Mouse (Mus musculus) urinary bladder, adult 18-20 months (tissue): Measurements from ENCODE around the gene Abca1.

ENCODE experiments used
- DNase-seq, 2 experiments: peaks; one replicate each; pipeline ENCODE4 v3.0.0; 2022; ENCODE audit warnings: low spot score in 2 of 2, mixed read lengths in 2 of 2

The Abca1 gene

DNA sequence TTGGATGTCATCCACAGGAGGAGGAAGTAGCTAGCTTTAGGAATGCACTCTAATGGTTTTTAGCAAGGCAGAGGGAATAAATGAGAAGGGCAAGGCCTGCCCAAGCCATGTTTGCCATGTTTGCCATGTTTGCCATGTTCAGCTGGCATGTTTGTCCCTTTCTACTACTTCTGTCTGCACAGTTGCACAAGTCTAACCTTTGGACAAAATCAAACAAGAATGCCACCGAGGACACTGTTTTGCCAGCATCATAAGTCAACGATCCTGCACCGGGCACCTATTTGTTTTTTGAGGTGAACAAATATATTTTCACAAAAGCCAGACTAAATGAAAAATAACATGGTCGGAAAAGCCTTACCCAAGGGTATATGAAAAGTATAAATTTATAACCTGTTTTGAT is 149.8 kb downstream of the Abca1 start:
- no peak for DNase-seq

DNA sequence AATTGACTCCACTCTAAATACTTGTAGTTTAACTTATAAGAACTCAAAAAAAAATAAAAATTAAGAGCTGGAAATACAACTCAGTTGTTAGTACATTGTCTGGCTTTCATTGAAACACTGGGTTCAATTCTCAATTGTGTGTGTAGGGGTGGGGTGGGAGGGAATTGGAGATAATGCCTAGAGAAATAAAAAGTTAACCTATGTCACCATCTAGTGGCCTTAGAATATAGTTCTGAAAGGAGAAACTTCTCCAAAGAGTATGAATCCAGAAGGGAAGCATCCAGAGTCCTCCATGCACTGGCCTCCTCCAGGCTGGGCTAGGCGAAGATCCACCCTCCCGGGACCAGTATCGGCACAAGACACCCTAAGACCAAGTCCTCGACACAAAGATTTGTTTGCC is 150.5 kb downstream of the Abca1 start:
- no peak for DNase-seq

DNA sequence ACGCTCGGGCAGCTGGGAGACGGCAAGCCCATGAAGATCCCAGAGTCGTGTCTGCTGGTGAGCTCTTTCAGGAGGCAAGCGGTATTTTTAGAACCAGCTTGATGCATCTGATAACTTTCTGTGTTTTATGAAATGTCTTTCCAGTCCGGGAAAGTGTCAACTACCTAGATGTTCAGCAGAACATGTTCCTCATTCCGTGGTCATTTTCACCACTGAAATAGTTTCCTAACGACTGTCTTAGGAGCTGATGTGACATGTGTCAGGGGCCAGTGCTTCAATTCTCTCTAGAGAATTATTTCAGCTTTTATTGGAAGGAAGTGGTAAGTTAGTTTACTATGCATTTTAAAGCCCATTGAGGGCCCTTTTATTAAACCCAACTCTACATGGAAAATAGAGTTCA is 159.5 kb downstream of the Abca1 start:
- no peak for DNase-seq

DNA sequence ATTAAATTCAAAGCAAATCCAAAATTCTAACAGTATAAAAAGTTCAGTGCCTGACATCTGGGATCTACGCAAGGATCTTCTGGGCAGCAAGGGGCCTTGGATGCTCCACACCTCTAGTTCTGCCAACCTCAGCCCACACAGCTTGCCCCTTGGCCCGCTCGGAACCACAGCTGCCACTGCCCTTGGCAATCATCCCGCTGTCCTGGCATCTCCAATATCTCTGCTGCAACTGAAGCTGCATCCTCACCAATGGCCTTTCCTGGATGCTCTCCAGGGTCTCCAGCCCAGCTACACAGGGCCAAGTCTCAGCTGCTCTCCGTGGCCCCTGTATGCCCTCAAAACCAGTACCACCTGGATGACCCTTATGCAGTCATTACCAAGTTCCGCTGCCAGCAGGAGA is 160.2 kb downstream of the Abca1 start:
- DNase-seq: no peak

DNA sequence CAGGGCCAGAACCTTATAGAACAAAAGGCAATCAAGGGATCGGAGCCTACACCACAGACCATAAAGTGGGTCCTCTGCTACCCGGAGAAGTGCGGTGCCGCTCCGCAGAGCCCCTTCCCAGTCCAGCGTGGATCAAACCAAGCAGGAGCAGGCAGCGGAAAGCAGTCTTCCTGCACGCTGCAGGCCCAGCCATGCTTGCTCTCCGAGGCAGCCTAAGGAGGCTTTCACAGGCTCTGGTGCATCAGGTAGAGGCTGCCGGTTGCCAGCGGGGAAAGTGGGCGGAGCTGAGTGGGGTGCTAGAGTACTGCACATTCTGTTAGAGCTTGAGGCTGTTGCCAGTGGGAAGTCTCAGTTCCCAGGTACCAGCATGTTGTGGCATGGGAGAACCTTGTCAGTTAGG is 170.4 kb downstream of the Abca1 start, which contains the start of gene Nipsnap3a:
TSS of gene Nipsnap3a (plus strand) at position 25 of the 400 bp plus-strand sequence.
- no peak for DNase-seq

DNA sequence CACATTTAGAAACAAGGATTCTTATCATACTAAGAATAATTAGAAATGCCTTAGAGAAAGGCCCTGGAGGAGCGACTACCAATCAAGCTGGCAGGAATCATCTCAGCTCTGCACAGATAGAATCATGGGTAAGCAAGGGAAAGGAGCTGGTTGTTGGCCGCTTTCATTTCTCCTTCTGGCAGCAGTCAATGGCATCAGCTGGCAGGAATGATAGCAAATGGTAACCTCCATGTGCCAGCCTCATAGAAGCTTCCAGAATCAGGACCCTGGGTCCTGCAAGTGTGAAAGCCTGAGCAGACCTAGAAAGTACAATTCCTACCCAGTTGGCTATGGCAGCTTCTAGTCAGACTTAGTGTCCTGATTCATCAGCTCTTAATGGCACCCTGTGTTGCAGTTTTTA is 173.4 kb downstream of the Abca1 start:
- DNase-seq: no peak

DNA sequence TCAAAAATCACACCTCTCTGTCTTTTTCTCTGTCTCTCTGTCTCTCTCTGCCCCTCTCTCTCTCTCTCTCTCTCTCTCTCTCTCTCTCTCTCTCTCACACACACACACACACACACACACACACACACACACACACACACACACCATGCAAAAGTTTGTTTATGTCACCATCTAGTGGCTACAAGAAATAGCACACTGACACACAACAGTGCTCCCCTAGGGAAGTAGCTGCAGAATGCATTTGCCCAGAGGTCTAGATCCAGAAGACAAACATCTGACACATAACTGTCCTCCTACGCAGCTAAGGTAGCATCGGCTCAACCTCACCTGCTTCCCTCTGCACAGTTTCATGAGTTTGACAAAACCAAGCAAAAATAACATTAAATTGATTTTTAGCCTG is 174.5 kb downstream of the Abca1 start:
- no peak for DNase-seq
